Mouse (Mus musculus) left cerebral cortex, adult 18-20 months (tissue): ENCODE measurements at regions not wholly inside any gene's neighbourhood (a gene's known extent, or its start where the extent isn't known, plus 50 kb on each side); places are given as distances from the start of the nearest gene placed in this dataset.
A peak's percentile ranks its signal among the peaks of the same experiment; 100 is the strongest.

ENCODE experiments used
- DNase-seq, 2 experiments: peaks; one replicate each; pipeline ENCODE4 v3.0.0; 2021 to 2022; ENCODE audit warnings: low spot score in 2 of 2, mixed read lengths in 1 of 2

GRCm38 (mm10) chr17:68057264-68057663 lies 53.3 kb upstream of the Arhgap28 start:
- no peak for DNase-seq

DNA sequence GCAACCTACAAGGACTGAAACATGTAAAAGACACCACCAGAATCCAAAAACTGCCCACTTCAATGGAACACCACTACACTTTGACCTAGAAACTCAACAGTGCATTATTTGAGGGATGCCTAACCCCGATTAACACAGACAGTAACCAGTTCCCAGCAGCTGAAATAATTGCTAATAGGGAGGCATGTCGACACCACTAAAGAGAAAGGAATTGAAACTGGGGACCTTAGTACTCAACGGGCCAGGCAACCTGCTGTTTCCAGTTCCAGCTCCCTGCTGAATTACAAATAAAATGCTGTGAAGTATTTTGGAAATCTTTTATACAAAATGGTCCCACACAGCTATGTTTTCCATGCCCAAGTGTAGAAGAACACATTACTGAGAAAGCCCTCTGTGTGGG lies 56.5 kb upstream of the Arhgap28 start:
- DNase-seq, result no peak

GRCm38 (mm10) chr17:68065751-68066150 lies 61.8 kb upstream of the Arhgap28 start:
- DNase-seq, result no peak

DNA sequence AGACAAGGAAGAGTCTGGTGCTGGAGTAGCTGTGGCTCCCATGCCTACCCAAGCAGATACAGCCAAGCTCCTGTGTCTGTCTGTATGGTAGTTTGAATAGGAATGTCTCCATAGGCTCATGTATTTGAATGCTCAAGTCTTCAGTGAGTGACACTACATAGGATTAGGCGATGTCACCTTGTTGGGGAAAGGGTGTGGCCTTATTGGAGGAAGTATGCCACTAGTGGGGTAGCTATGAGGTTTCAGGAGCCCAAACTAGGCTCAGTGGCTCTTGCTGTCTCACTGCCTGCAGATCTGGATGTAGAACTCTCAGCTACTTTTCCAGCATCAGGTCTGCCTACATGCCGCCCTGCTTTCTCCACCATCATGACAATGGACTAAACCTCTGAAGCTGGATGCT lies 62.3 kb upstream of the Arhgap28 start:
- DNase-seq, result no peak

DNA sequence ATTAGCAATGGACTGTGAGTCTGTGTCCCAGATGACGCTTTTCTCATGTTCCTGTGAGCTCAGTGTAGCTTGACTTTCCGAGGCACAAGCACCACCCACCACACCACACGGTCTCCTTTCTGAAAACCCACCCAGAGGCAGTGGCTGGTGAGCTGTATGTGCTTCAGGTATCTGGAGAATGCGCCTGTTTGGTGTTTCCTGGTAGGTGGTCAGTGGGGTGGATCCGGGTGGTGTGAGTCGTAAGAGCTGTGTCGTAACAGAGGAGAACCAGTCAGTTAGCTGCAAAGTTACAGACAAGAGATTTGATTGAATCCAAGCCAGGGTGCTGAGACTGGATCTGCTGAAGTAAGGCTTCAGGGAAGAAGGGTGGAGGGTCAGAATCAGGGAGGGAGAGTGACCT lies 65.1 kb upstream of the Arhgap28 start:
- DNase-seq, result no peak

- no peak for DNase-seq
Measured at GRCm38 (mm10) chr17:68069484-68069883, 65.6 kb upstream of the Arhgap28 start.

- DNase-seq, result no peak
Measured at GRCm38 (mm10) chr17:68071472-68071871, 67.6 kb upstream of the Arhgap28 start.

- no peak for DNase-seq
Measured at GRCm38 (mm10) chr17:68075712-68076111, 71.8 kb upstream of the Arhgap28 start.

- DNase-seq, result no peak
Measured at GRCm38 (mm10) chr17:68078709-68079108, 74.8 kb upstream of the Arhgap28 start.

DNA sequence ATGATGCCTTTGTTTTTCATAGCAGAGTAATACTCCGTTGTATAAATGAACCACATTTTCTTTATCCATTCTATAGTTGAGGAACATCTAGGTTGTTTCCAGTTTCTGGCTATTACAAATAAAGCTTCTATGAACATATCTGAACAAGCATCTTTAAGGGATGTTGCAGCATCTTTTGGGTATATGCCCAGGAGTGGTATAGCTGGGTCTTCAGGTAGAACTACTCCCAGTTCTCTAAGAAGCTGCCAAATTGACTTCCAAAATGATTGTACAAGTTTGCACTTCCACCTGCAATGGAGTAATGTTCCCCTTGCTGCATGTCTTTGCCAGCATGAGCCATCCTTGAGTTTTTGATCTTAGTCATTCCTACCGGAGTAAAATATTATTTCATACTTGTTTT lies 80.5 kb upstream of the Arhgap28 start:
- DNase-seq, result no peak

GRCm38 (mm10) chr17:68087149-68087548 lies 83.2 kb upstream of the Arhgap28 start:
- DNase-seq, result no peak

GRCm38 (mm10) chr17:68089179-68089578 lies 85.3 kb upstream of the Arhgap28 start:
- no peak for DNase-seq

GRCm38 (mm10) chr17:68089830-68090229 lies 85.9 kb upstream of the Arhgap28 start:
- no peak for DNase-seq

DNA sequence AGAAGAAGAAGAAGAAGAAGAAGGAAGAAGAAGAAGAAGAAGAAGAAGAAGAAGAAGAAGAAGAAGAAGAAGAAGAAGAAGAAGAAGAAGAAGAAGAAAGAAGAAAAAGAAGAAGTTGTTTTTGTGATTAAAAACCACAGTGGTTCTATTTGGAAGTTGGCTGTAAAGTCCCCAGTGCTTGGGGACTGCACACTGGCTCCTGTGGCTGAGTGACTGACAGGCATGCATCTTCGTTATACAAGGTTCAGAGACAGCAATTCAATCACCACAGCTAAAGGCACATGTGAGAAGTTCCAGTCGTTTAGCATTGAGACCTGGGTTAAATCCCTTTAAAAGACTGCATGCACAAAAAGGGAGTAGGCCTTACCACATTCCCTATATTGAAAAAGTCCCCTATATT lies 93.1 kb upstream of the Arhgap28 start:
- DNase-seq, result no peak

DNA sequence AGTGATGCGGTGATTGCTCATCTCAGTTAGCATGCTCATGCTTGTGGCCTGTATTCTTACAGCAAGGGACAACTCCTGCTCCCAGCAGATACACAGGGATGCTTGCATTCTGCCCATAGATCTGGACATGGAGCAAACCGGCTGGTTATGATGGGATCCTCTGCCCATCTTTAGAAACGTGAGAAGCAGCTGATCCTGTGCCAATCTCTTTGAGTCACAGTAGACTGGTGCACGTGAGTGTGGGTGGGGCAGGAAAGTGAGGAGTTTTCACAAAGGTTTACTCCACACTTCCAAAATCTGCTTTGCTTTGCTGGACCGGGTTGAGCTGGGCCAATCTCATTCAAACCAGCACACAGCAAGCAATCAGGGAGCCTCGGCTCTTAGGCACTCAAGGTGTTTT lies 93.5 kb upstream of the Arhgap28 start:
- DNase-seq, result peak in 1 of 2 experiments; percentile 2

- no peak for DNase-seq
Measured at GRCm38 (mm10) chr17:68100093-68100492, 96.2 kb upstream of the Arhgap28 start.

GRCm38 (mm10) chr17:68103346-68103745 lies 99.4 kb upstream of the Arhgap28 start:
- no peak for DNase-seq

DNA sequence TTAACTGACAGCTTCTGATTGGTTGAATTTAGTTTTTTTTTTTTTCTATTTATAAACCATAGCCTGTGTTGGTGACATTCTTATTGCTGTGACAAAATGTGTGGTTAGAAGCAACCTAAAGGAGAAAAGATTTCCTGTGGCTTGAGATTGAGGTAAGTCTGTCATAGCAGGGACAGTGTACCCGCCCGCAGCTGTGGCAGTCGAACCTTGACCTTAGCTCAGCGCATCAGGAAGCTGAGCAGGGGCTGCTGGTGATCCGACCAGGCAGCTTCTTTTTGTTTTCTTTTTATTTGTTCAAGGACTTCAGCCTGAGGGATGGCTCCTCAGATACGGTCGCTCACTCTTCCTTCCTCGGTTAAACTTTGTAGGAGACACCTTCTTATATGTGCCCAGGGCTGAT lies 102.4 kb upstream of the Arhgap28 start:
- DNase-seq, result no peak

- DNase-seq, result no peak
Measured at GRCm38 (mm10) chr17:68107875-68108274, 104.0 kb upstream of the Arhgap28 start.

DNA sequence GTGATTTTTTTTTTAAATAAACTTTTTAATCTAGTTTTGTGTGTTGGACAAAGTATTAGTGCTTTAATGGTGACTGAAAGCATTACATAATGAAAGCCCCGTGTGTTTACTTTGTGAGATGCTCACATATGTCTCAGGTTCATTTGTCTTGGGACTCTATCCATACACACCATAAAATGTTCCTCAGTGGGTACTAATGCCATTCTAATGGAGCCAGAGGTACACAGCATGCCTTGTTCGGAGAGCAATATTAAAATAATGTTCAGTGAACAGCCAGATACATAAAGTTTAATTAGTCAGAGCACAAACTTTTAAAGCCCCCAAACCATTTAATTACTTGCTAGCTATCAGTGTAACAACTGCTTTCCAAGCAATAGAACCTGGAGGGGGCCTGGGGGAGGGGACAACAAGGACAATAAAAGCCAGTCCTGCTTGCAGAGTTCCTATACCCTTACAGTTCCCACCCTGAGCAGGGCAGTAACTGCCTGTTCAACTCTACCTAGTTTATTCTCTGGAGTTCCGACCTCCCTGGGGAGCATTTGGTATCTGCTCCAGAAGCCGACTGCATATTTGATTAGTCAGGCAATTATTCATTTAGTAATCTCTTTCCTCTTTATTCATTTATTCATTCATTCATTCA lies 108.0 kb upstream of the Arhgap28 start:
- DNase-seq, result no peak

GRCm38 (mm10) chr17:68112763-68113330 lies 108.9 kb upstream of the Arhgap28 start:
- DNase-seq, result no peak

GRCm38 (mm10) chr17:68115599-68115998 lies 111.7 kb upstream of the Arhgap28 start:
- no peak for DNase-seq

- no peak for DNase-seq
Measured at GRCm38 (mm10) chr17:68119055-68119698, 115.3 kb upstream of the Arhgap28 start.
